Mouse (Mus musculus): ENCODE data around the gene Tmem274. TPM values are rescaled to one million over a fixed set of nuclear protein-coding genes. Genes with fewer than 3 reads are reported as not detected.

Gene Tmem274
- total RNA-seq, 2 experiments from 2014 or later, result not detected

DNA sequence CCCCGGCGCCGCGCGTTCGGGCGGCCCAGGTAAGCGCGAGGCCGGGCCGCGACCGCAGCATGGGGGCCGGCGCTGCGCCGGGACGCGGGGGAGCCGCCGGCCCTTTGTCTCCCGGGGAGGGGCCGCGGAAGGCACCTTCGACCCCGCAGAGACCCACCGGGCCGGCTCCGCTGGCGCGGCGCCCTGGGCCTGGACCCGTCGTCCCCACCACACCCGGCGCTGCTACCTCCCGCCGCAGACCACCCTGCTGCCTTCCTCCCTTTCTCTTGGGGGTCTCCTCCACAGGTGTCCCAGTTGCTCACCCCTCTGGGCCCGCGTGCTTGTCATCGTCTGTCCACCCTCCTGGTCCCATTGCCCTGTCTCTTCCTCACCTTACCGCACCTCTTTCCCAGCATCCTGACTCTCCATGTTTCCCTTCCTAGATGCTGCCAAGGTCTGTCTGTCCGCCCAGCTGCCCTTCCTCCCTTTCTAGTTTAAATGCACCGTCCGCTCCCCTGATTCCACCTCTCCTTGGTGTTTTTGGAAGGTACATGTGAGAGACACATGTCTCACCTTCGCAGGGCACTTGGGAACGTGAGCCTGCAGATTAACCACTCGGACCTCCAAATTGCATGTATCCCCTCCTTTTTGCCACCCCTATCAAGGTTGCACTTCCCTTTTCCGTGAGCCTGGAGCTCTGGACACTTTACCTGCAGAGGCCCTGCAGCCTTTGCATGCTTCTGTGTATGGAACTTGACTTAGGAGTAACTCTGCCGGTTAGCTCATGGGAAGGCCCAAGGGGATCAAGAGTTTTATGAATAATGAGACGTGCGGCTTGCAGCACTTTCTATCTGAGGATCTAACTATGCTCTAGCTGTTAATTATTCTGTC lies 41.4 kb downstream of the Tmem274 start:
- ATAC-seq (replicated peaks; ENCODE audit: poor library complexity, severe bottlenecking), result no peak

DNA sequence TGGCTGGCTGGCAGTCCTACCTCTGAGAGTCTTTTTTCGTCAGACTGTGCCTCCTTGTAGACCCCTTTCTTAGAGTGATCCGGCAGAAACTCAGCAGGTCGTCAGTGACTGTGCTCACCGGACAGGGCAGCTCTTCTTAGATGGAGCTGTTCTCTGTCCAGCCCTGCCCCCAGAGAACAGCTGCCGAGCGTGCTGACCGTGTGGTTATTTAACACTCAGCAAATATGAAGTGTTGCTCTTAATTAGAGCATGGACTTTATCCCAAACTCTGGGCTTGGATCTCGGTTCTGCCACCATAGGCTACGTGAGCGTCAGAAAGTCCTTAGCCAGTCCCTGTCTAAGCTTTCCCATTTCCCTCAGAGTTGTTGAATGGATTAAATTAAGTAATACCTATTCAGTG lies 44.1 kb downstream of the Tmem274 start:
- ATAC-seq (replicated peaks; ENCODE audit: poor library complexity, severe bottlenecking), result no peak

DNA sequence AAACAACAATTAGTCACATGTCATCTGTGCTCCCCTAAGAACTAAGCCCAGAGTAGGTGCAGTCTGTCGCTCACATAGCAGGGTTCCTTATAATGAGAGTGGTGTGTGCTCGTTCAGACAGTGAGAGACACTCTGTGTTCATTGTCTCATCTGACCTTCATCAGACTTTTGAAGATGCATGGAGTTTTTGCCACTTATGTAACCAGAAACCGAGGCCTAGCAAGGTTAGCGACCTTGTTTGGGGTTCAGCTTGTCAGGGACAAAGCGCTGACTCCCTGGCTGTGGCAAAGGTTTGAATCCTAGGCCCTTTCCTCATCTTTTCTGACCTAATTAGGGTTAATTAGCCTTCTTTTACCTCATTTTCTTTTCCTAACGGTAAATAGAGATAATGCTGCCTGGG lies 46.8 kb downstream of the Tmem274 start:
- no peak for ATAC-seq (replicated peaks; ENCODE audit: poor library complexity, severe bottlenecking)

DNA sequence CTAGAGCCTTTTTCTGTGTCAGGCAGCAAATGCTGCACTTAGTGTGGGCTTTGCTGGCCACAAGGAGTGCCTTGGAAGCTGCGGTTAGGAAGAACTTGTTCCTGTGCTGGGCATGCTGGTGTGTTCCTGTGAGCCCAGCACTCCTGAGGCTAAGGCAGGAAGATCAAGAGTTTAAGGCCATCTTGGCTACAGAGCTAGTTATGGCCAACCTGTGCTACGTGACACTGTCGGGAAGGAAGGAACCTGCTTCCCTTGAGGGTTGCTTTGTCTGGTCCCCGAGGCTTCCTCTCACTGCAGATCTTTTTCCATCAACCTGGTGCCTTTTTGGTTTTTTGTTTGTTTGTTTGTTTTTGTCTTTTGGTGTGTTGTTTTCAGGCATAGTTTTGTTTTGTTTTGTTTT lies 48.0 kb downstream of the Tmem274 start:
- no peak for ATAC-seq (replicated peaks; ENCODE audit: poor library complexity, severe bottlenecking)

DNA sequence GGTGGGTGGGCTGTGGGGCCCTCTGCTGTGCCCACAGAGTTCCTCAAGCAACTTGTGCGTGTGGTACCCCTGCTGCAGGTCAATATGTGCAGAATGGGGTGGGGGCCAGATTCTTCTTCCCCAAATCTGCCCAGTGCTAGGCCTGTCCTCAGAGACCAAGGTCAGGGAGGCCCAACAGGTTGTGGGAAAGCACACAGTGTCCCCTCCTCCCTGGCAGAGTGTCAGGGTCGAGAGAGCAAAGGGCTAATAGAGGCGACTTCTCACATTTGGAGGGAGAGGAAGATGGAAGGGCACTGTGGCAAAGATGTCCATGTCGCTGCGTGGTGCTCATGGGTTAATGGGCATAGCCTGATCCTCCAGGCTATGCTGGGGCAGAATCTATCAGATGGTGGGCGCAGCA lies 48.6 kb downstream of the Tmem274 start:
- no peak for ATAC-seq (replicated peaks; ENCODE audit: poor library complexity, severe bottlenecking)

DNA sequence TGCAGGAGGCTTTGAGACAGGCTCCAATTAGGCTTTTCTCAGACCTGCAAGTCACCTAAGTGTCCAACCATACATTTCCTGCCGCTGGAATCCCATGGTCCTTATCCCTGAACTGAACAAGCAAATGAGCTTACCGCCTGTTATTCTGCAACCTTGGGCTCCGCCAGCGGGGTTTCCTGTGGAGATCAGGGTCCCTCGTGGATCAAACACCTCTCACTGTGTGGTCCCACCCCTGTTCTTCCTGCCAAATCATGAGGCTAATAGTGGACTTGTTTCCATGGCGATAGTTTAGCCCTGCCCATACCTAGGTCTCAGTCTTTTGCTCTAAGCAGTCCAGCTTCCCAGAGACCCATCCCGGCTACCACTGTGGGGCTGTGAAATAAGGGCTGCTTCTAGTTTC lies 49.2 kb downstream of the Tmem274 start:
- no peak for ATAC-seq (replicated peaks; ENCODE audit: poor library complexity, severe bottlenecking)

DNA sequence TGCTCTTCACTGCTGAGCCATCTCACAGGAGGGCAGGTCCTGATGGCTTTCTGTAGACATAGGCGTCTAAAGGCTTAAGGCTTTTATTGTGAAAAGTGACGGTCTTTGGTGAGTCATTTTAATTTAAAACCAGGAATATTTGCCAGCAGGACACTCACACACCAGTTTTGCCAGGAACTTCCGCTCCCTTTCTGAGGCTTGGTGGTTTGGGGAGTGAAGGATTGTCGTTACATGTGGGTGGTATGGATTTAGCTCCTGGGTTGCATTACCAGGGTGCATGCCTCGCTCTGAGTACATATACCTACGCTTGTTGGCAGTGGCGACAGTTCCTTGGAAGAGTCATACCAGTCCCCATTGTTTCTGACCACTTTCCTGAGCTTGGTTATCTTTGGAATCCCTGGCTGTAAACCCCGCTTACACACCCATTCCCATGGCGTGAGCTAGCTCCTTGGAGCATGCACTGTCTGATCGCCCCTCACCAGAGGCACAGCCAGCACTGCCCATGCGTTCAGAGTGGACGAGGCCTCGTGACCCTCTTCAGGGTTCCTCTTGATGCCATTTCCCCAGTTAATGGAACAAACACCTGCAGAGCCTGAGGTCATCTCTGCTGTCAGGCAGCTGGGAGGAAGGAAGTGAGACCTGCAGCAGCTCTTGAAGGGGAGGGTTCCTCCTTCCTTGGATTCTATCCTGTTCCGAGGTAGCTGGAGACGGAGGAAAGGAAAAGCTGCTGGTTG lies 50.6 kb downstream of the Tmem274 start:
- no peak for ATAC-seq (replicated peaks; ENCODE audit: poor library complexity, severe bottlenecking)

DNA sequence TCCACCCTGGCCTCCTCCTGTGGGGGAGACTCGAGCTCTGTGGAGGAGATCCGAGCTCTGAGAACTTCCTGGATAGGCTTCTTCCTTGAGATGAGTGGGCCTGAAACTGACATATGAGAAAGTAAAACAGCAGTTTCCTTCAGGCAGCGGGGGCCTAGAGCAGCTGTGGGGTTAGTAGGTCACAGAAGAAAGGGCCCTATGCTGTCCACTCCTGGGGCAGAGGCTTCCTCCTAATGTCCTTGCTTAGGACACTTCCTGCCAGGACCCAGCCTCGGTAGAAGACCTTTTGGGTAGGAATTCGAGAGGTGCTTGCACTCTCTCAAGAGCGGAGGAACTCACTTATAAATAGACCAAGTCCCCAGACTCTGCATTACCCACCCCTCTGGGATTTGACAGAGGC lies 52.5 kb downstream of the Tmem274 start:
- ATAC-seq (replicated peaks; ENCODE audit: poor library complexity, severe bottlenecking), result no peak

Other genes with a start within 250 kb of the Tmem274 start
- gene Kif1b, start 169.7 kb upstream of the Tmem274 start, total RNA-seq (2014; fragmentation: Nextera tagmentation), result 15.2 and 24.2 TPM in 2 replicates
- gene Kif1b, start 169.7 kb upstream of the Tmem274 start, total RNA-seq (2017), result 25.5 and 26.3 TPM in 2 replicates
- gene Ube4b, start 50.6 kb upstream of the Tmem274 start, total RNA-seq (2014; fragmentation: Nextera tagmentation), result 58.4 and 58.8 TPM in 2 replicates
- gene Ube4b, start 50.6 kb upstream of the Tmem274 start, total RNA-seq (2017), result 28.7 and 38.6 TPM in 2 replicates
- gene Rbp7, start 22.4 kb upstream of the Tmem274 start, total RNA-seq (2014; fragmentation: Nextera tagmentation), result 0.51 TPM in 1 of 2 replicates, not detected in the other
- not detected in 2 replicates for gene Rbp7, start 22.4 kb upstream of the Tmem274 start, total RNA-seq (2017)
- gene Nmnat1, start 7.8 kb downstream of the Tmem274 start, total RNA-seq (2014; fragmentation: Nextera tagmentation), result 5.0 and 7.0 TPM in 2 replicates
- gene Nmnat1, start 7.8 kb downstream of the Tmem274 start, total RNA-seq (2017), result 10.3 and 11.5 TPM in 2 replicates
- 25.3 and 25.6 TPM in 2 replicates for gene Lzic, start 7.9 kb downstream of the Tmem274 start, total RNA-seq (2014; fragmentation: Nextera tagmentation)
- gene Lzic, start 7.9 kb downstream of the Tmem274 start, total RNA-seq (2017), result 49.2 and 96.4 TPM in 2 replicates
- gene Ctnnbip1, start 40.9 kb downstream of the Tmem274 start, total RNA-seq (2014; fragmentation: Nextera tagmentation), result 3.5 and 8.7 TPM in 2 replicates
- gene Ctnnbip1, start 40.9 kb downstream of the Tmem274 start, total RNA-seq (2017), result 2.8 and 4.6 TPM in 2 replicates
- 0.90 and 3.0 TPM in 2 replicates for gene Clstn1, start 109.1 kb downstream of the Tmem274 start, total RNA-seq (2014; fragmentation: Nextera tagmentation)
- 3.0 and 3.2 TPM in 2 replicates for gene Clstn1, start 109.1 kb downstream of the Tmem274 start, total RNA-seq (2017)
- 72.9 and 80.4 TPM in 2 replicates for gene Pik3cd, start 225.2 kb downstream of the Tmem274 start, total RNA-seq (2014; fragmentation: Nextera tagmentation)
- 64.5 and 81.6 TPM in 2 replicates for gene Pik3cd, start 225.2 kb downstream of the Tmem274 start, total RNA-seq (2017)